Mouse (Mus musculus) mouse trophoblast stem cell (cell line): ENCODE measurements around the gene Dnaaf5.

Source experiments
- in situ Hi-C, 2 experiments: fragments of 300-500 bp; cut with MseI, MboI; formaldehyde crosslinking; loops; 2 replicates in 1 of 2; 3 replicates in 1 of 2; pipeline ENCODE4 v1.15.1; 2025

Gene Dnaaf5

GRCm38 (mm10) chr5:139149681-139150602, at the start of gene Dnaaf5, which contains the start of gene Prkar1b:
Dnaaf5 (plus strand) TSS chr5:139150223.
Prkar1b (minus strand) TSS chr5:139150001.
- in situ Hi-C loops = no loop called here

DNA sequence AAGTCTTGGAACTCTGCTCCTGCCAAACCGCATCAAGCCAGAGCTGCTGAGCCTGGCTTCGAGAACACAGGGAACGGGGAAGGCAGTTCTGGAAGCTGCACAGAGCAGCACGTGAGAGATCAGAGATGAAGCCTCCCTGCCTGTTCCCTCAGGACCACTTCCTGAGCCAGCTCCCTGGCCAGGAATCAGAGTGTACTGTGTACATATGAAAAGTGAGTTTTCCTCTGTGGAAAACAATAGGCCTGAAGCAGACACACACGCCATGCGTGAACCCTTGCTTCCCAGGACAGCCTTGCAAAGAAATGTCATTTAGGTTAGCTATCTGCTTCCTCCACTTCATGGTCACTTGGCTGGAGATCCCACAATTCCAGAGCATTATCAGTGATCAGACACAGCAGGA, 48.2 kb upstream of the Dnaaf5 start:
- in situ Hi-C loops = no loop called here

GRCm38 (mm10) chr5:139107815-139108214, 42.2 kb upstream of the Dnaaf5 start:
- in situ Hi-C loops = no loop called here

DNA sequence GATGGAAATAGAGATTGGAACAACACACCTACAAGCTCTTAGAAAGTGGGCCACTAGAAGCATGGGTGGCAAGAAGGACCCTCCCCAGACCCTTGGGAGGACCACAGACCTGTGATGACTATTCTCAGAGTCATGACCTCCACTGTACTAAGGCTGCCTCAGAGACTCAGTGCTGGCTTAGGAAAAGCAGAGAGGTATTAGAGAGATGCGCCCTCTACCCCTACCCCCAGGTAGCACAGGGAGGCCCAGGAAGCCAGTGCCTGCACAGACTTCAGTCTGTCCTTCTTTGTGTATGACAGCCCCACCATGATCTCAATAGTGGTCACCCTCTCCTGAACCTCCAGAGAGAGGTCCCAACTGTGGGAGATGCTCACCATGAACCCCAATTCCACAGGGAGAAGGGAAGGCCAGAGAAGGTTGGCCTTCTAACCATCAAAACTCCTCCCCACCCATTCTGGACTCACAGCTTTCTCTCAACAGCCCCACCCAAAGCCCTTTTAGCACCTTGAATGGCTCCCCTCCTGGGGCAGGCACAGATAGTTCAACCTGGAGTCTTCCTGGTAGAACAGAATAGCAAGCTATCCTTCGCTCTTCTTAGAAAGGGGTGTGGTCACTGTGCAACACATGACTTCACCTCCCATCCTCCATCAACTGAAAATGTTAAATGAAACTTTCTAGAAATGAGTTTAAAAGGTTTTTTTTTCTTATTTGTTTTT, 39.7 kb upstream of the Dnaaf5 start:
- in situ Hi-C loops = no loop called here

- in situ Hi-C loops = no loop called here
Measured at GRCm38 (mm10) chr5:139111991-139112390, 38.0 kb upstream of the Dnaaf5 start.

DNA sequence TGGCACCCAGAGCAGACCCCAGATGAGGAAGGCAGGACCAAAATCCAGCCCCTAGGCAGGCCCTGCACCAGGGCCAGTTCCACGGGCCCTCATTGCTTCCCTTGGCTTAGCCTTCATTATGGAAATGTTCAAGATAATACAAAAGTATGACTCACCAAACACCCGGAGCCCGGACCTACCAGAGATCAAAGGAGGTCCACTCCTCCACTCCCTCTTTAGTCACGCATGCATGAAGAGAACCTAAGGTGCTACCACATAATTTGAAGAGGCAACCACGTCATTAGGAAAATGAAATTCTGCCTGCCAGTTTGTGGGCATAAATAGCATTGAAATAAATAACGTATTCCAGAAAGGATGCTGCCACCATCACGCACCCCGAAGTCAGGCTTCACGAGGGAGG, 37.6 kb upstream of the Dnaaf5 start:
- in situ Hi-C loops = no loop called here

GRCm38 (mm10) chr5:139114876-139115275, 35.1 kb upstream of the Dnaaf5 start:
- in situ Hi-C loops = no loop called here

DNA sequence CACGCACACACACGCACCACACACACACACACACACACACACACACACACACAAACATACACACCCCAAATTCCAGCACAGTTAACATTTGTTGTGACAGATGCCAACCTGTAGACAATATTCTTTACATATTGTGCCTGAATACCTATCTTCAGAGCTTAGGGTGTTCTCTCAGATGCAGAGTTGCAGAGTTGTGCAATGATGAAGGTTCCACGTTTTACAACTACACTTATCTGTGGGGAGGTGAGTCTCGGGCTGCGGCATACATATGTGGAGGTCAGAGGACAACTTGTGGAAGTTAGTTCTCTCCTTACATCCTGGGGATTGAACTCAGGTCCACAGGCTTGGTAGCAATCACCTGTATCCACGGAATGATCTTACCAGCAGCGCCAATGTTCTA, 34.5 kb upstream of the Dnaaf5 start:
- in situ Hi-C loops = no loop called here

DNA sequence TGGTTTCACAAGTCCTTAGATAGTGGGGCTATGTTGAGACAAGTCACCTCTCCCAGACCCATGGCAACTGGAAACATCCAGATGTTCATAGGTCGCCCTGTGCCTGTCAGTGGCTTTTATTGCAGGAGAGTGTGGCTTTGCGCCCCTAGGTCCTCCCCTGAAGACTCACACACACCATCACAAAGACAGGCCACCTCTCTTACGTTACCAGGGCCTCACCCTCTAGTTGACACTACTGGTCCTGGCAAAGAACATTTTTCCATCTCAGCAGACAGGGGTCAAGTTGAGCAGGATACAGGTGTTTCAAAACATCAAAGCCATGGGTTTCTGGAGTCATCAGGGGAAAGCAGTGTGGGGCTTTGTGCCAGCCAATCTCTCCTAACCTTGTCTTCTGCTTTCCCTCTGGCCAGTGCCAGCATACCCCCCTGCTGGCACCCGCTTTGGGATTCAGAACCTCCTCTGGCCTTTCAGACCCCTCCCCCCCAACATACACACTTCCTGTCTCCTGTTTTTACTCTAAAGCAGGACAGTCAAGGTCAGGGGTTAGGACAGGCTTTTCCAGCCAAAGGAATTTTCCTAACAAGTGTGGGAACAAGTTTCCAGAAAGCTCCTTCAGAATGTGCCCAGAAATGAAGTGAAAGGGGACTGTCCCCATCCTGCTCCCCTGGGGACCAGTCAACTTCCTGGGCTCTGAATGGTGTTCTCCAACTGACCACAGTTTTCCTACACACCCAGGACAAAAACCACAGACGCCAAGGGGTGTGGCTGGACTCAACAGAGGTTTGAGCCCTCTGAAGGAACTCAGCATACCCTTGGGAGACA, 31.7 kb upstream of the Dnaaf5 start:
- in situ Hi-C loops = no loop called here

DNA sequence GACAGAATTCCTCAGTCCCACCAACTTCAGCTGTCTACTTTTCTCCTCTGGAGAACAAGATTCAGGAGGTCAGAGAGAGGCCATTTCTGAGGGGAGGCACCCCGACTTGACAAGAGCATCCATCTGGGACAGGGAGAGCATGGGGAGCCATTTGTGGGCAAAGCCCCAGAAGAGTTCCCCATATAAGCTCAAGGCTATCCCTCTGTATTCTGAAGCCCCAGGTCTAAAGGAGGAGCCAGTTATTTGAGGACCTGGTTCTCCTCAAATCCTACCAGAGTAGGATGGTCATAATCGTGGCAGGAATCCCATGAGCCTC, 31.1 kb upstream of the Dnaaf5 start:
- in situ Hi-C loops = no loop called here

GRCm38 (mm10) chr5:139125717-139126116, 24.3 kb upstream of the Dnaaf5 start:
- in situ Hi-C loops = no loop called here

DNA sequence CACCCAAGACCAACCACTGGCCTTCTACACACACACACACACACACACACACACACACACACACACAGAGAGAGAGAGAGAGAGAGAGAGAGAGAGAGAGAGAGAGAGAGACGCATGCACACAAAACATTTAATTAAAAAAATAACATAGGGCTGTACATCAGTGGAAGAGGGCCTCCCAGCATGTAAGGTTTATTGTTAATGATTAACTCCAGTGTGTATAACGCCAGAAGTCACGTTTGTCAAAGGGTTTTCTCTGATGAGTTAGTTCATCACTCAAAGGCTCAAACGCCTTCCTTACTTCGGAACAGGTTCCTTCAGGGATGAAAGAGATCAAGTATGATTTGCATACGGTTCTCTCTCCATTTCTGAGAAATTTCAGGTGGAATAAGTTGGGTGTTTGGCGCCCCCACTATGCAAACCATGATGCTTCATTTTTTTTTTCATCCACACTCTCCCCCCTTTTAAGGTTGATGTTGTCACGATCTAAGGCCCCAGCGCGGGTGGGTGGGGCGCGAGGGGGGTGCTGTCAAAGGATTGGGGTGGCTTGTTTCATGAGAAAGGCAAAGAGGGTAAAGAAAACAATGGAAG, 21.5 kb upstream of the Dnaaf5 start:
- in situ Hi-C loops = no loop called here

- in situ Hi-C loops = no loop called here
Measured at GRCm38 (mm10) chr5:139129078-139129477, 20.9 kb upstream of the Dnaaf5 start.

GRCm38 (mm10) chr5:139129572-139130151, 20.4 kb upstream of the Dnaaf5 start:
- in situ Hi-C loops = no loop called here

- in situ Hi-C loops = no loop called here
Measured at GRCm38 (mm10) chr5:139130351-139130750, 19.7 kb upstream of the Dnaaf5 start.

GRCm38 (mm10) chr5:139134501-139134900, 15.5 kb upstream of the Dnaaf5 start:
- in situ Hi-C loops = no loop called here

- in situ Hi-C loops = no loop called here
Measured at GRCm38 (mm10) chr5:139136341-139136740, 13.7 kb upstream of the Dnaaf5 start.

- in situ Hi-C loops = no loop called here
Measured at GRCm38 (mm10) chr5:139137176-139137575, 12.8 kb upstream of the Dnaaf5 start.

- in situ Hi-C loops = no loop called here
Measured at GRCm38 (mm10) chr5:139138261-139138925, 11.6 kb upstream of the Dnaaf5 start.

DNA sequence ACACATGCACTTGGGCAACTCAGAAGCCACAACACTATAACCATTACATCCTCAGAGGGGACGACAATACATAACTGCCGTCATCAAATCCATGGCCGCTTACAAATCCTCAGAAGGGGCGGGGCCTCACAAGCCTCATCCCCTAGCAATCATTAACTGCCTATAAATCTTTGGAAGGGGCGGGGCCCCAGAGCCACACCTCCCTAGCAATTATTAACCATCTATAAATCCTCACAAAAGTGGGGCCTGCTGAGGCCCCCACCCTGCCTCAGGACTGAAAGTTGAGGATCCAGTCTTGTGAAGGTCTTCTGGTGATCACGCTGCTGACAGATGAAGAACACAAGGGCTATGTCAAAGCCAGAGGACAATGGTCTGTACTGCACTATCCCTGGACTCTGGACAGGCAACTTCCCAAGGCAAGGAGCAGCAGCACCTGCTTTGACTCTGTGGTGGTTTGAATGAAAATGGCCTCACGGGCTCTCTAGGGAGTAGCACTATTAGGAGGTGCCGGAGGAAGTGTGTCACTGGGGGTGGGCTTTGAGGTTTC, 11.0 kb upstream of the Dnaaf5 start:
- in situ Hi-C loops = no loop called here
